Mouse (Mus musculus) heart, embryonic 15.5 days (tissue): ENCODE data around the gene Hoxa3. TPM values are rescaled to one million over a fixed set of nuclear protein-coding genes. Genes with fewer than 3 reads are reported as not detected.

Experiments used
- ATAC-seq: fragments of 200-750 bp; cut with Nextera tagmentation; replicated peaks from 2 replicates; pipeline ENCODE4 v1.8.0; 2017; ENCODE audit warnings: low read depth, moderate TSS enrichment; ENCODE audit not compliant: insufficient number of reproducible peaks, insufficient read depth, low FRiP score
- H3K27ac ChIP-seq: fragments of 300-500 bp; sonication (generic); 2 replicates; pipeline ENCODE4 v1.5.1; 2015; ENCODE audit warnings: mild to moderate bottlenecking, inconsistent platforms
- H3K27me3 ChIP-seq: fragments of 300-500 bp; sonication (generic); 2 replicates; pipeline ENCODE4 v1.6.1; 2015; ENCODE audit warnings: inconsistent platforms
- H3K36me3 ChIP-seq: fragments of 300-500 bp; sonication (generic); 2 replicates; pipeline ENCODE4 v1.6.1; 2015; ENCODE audit warnings: mild to moderate bottlenecking, inconsistent platforms
- H3K4me1 ChIP-seq: fragments of 300-500 bp; sonication (generic); replicated peaks from 2 replicates; pipeline ENCODE4 v1.6.1; 2015; ENCODE audit warnings: inconsistent platforms
- H3K4me2 ChIP-seq: fragments of 300-500 bp; sonication (generic); 2 replicates; pipeline ENCODE4 v1.6.1; 2015; ENCODE audit warnings: inconsistent platforms, mild to moderate bottlenecking, moderate library complexity
- H3K4me3 ChIP-seq: fragments of 300-500 bp; sonication (generic); 2 replicates; pipeline ENCODE4 v1.5.1; 2015; ENCODE audit warnings: mild to moderate bottlenecking, inconsistent platforms
- H3K9ac ChIP-seq: fragments of 300-500 bp; sonication (generic); 2 replicates; pipeline ENCODE4 v1.6.1; 2015; ENCODE audit warnings: mild to moderate bottlenecking, inconsistent platforms
- H3K9me3 ChIP-seq: fragments of 300-500 bp; sonication (generic); replicated peaks from 2 replicates; pipeline ENCODE4 v1.6.1; 2016; ENCODE audit warnings: inconsistent platforms
- WGBS: fragments of 180-500 bp; shearing (Covaris S2); methylation state at CpG from one replicate; pipeline ENCODE4 v1.1.7; 2015; ENCODE audit warnings: mixed read lengths; 5-methylcytosine and 5-hydroxymethylcytosine counted together
- polyA plus RNA-seq: library from polyadenylated mRNA; unstranded; fragments of >200 nt; fragmentation: Nextera tagmentation; extraction: Ambion mirVana; gene quantifications from 2 replicates; pipeline ENCODE4 v1.2.1, GENCODE M21; 2015

Gene Hoxa3
- polyA plus RNA-seq, 1 experiment from 2014 or later: 0.89 TPM

DNA sequence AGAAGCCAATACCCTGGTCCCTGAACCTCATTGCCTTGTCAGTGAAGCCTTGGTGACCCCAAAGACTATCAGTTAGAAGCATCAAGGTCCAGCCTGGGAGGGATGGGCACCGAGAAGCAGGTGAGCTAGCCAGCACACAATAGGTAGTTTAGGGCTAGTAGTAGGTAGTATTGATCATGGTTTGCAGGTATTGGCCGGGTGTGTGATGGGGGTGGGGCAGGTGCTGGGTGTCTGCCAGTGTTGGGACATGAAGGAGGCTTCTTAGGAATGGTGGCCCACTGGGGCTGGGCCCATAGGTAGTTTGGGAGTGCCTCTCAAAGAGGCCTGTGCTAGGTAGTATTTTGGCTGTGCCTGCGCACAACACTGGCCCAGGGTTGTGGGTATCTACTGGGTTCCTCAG is 1.9 kb upstream of the Hoxa3 start:
- no peak for ATAC-seq

DNA sequence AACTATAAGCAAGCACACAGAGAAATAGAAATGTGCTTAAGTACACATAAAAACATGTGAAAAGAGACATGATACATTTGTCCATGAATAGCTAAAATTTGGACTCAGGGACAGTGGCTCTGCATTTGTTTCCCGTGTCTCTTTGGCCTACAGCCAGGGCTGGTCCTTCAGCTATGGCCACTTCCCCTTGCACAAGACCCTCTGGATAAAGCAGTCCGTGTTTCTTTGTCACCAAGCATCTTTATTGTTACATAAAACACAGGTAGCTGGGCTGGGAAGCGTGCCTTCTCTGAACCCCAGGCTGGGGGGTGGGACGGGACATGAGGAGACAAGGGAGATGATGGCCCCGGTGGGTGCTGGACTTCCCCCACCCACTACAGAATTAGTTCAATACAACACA is 1.1 kb upstream of the Hoxa3 start:
- no peaks in the 10 kb centered on the region for H3K36me3 ChIP-seq
- no peak overlapping the region for H3K27ac ChIP-seq
- H3K9me3 ChIP-seq: no peaks in the 10 kb centered on the region
- peaks cover 30% of the 10 kb centered on the region for H3K4me1 ChIP-seq
- H3K27me3 ChIP-seq: peaks cover 100% of the 10 kb centered on the region
- no peak overlapping the region for H3K4me2 ChIP-seq
- H3K4me3 ChIP-seq: no peak overlapping the region
- no peak overlapping the region for H3K9ac ChIP-seq
- no peak for ATAC-seq
- 23% methylated on average over 5 of the region's 5 CpGs for WGBS

More for the DNA sequence above, 1.9 kb upstream of the Hoxa3 start:
- 34% methylated on average over 3 of the region's 3 CpGs for WGBS
- H3K4me1 ChIP-seq: peaks cover 30% of the 10 kb centered on the region
- no peak overlapping the region for H3K27ac ChIP-seq
- no peaks in the 10 kb centered on the region for H3K9me3 ChIP-seq
- H3K9ac ChIP-seq: no peak overlapping the region
- no peak overlapping the region for H3K4me2 ChIP-seq
- H3K4me3 ChIP-seq: no peak overlapping the region
- peaks cover 100% of the 10 kb centered on the region for H3K27me3 ChIP-seq
- H3K36me3 ChIP-seq: no peaks in the 10 kb centered on the region

DNA sequence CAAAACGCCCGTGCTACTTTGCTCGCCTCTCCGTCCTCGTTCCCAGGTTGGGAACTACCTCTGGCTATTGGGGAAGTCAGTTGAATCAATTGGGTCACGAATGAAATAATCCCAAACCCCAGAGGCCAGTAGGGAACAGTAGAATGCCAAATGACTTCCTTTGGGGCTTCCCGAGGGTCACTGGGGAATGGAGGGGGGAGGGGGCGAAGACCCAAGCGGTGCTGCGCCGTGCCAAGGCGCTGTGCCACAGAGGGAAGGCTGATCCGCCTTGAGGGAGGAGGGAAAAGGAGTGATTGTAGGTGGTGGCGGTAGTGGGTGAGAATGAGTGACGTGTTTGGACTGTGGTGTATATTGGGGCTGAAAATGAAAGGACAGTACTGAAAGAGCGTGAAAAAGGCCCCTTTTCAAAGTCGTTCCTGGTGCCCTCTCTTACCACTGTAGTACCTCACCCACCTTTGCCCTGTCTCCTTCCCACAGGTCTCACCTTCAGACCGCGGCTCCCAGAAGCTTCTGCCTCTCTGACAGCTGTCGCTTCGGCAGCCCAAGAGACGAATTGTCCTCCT is 499 bp downstream of the Hoxa3 start:
- Histone ChIP-seq H3K9me3 (no peaks in the 10 kb centered on the region), H3K9ac (no peak overlapping the region), H3K27ac (no peak overlapping the region), H3K4me1 (peaks cover 40% of the 10 kb centered on the region), H3K4me3 (peak overlapping the region; percentile 42), H3K27me3 (peaks cover 99% of the 10 kb centered on the region), H3K4me2 (peak overlapping the region; percentile 57), H3K36me3 (no peaks in the 10 kb centered on the region)
- WGBS: 1% methylated on average over 22 of the region's 22 CpGs
- ATAC-seq: no peak

DNA sequence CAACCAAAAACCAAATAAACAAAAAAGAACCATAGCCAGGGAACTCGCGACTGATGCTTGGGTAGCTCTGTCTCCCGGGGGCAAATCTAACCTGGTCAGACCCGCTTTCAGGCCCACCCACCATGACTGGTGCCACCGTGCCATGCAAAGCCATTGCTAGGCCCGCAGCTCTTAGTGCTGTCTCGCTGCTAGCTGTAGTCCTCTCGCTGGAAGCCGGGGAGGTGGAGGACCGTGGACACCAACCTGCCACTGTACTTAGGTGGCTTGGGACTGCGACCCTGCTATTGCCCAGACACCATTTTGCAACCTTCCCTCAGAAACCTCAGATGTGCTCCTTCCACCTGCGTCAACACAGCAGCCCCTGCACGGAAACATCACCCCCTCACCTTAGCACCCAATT is 1.2 kb downstream of the Hoxa3 start:
- peaks cover 99% of the 10 kb centered on the region for H3K27me3 ChIP-seq
- H3K4me3 ChIP-seq: peak overlapping the region; percentile 42
- no peak for ATAC-seq
- WGBS: 6% methylated on average over 13 of the region's 13 CpGs
- no peak overlapping the region for H3K9ac ChIP-seq
- H3K27ac ChIP-seq: no peak overlapping the region
- H3K36me3 ChIP-seq: no peaks in the 10 kb centered on the region
- peaks cover 35% of the 10 kb centered on the region for H3K4me1 ChIP-seq
- H3K4me2 ChIP-seq: peak overlapping the region; percentile 57
- no peaks in the 10 kb centered on the region for H3K9me3 ChIP-seq

DNA sequence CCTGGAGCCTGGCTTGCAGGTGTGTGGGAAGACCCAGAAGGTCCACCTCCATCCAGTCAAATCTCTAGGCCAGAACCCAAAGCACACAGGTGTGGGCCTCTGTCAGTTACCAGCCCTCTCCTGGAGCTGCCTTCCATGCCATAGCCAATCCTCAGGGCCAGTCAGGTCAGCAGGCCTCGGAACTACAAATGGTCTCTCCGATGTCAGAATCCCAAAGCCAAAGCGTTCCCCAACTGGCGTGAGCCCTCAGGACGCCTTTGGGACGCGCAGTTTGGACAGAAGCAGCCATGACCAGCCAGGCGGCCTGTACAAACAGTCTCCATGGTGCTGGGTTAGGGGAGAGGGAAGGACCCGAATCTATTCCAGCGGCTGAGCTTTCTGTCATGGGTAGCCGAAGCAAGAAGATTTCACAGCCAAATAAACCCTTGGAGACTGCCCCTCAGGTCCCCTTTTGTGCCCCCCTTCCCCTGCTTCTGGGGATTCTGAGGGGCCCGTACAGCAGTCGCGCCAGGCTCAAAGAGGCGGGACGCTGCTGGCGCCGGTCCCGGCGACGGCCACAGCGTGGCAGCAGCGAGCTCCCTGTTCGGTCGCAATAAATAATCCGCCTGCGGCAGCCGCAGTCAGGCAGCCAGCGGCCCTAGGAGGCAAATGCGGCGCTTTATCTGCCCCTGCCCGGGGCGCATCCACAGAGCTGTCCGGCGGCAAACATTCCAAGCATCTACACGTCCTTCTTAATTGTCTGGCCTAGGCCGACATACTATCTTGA is 1.8 kb downstream of the Hoxa3 start:
- Histone ChIP-seq H3K4me2 (peak overlapping the region; percentile 57), H3K27me3 (peaks cover 99% of the 10 kb centered on the region), H3K27ac (no peak overlapping the region), H3K9me3 (no peaks in the 10 kb centered on the region), H3K9ac (no peak overlapping the region), H3K4me1 (peaks cover 33% of the 10 kb centered on the region), H3K4me3 (peak overlapping the region; percentile 42), H3K36me3 (no peaks in the 10 kb centered on the region)
- WGBS: 2% methylated on average over 37 of the region's 37 CpGs
- peak; percentile 48; the same call in 1 of the 2 replicates for ATAC-seq

DNA sequence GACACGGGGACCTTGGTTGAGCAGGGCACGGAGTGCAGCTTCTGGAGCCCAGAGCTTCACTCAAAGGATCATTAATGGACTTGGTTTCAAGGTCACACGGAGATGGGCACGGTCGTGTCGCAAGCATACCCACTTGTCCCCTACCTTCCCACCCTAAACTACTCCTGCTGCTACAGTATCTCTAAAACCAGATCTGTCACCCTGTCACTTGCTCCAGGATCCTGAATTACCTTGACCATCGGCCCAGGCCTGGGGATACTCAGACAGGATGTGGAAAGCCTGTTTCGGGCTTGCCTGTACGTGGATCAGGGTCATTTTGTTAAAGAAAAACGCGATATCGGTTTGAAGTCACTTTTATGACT is 3.5 kb downstream of the Hoxa3 start:
- Histone ChIP-seq H3K27me3 (peaks cover 99% of the 10 kb centered on the region), H3K4me3 (no peak overlapping the region), H3K9ac (no peak overlapping the region), H3K4me2 (no peak overlapping the region), H3K27ac (no peak overlapping the region), H3K9me3 (no peaks in the 10 kb centered on the region), H3K36me3 (no peaks in the 10 kb centered on the region), H3K4me1 (peaks cover 29% of the 10 kb centered on the region)
- 20% methylated on average over 12 of the region's 12 CpGs for WGBS
- no peak for ATAC-seq

DNA sequence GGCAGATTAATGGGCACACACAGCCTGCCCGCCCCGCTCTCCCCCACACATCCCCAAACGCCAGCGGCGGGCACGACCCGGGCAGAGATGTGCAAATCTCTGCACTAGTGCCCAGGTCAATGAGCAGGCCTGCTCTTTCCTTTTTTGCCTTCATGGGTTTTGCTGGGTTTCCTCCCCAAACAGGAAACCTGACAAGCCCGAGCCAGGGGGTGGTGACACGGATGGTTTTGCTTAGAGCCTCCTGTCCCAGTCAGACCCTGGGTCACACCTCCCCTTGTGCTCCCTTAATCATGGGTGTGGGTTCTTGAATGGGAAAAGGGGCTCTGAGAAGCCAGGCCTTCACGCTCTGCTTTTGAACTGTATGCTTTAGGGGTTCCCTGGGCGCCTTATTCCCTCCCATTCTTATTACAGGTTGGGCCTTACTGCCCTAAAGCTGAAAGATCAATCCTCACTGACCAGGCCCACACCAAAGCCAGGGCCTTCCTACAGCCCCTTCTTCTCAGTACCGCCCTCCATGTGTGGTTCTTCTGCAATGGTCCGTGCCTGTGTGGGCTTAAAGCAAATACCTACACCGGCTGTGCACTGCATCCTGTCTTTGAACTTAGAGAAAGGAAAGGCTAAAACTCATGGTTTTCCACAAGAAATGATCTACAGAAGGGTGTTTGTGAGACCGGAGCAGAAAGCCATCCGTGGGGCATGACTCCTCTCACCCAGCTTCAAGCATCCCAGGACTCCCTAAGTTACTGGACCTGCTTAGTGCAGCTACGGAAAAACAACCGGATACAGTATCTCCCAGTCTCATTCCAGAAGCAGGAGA is 4.1 kb downstream of the Hoxa3 start:
- 14% methylated on average over 18 of the region's 18 CpGs for WGBS
- no peak overlapping the region for H3K9ac ChIP-seq
- peaks cover 35% of the 10 kb centered on the region for H3K4me1 ChIP-seq
- H3K27me3 ChIP-seq: peaks cover 99% of the 10 kb centered on the region
- no peaks in the 10 kb centered on the region for H3K9me3 ChIP-seq
- H3K36me3 ChIP-seq: no peaks in the 10 kb centered on the region
- peak overlapping the region; percentile 49 for H3K4me2 ChIP-seq
- ATAC-seq: no peak
- no peak overlapping the region for H3K27ac ChIP-seq
- H3K4me3 ChIP-seq: peak overlapping the region; percentile 33

DNA sequence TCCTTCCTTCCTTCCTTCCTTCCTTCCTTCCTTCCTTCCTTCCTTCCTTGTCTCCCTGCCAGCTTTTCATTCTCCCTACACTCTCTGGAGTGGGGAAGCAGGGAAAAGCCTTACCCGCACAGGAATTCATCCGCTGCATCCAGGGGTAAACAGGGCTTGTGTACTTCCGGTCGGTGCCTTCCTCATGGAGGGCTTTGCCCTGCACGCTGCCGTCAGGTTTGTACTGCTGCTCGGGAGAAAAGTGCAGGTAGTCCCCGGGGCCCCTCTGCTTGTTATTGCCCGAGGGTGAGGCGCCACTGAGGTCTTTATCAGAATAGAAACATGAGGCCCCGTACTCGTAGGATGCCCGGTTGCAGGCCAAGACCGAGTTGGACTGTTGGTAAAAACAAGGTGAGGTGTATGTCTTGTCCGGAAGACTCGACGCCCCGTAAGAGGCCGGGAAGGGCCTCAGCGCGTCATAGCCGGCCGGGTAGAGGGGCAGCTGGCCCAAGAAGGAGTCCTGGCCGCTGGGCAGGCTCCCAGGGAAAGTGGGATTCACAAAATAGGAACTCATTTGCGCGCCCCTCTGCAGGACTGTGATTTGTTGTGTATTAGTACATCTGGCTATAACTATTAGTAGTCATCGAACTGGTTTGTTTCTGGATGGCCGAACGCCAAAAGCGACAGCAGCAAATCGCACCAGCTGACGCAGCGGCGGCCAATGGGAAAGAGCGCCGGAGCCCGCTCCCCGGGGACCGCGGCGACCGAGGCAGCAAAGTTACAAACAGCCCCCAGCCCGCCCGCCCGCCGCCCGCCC is 4.9 kb downstream of the Hoxa3 start, which contains the start of gene Hoxa6:
Hoxa6 (minus strand) TSS at position 651 of the 796 bp plus-strand sequence.
- no peak within 1 kb of the TSS for H3K9ac ChIP-seq
- no peaks in the 10 kb centered on the region for H3K9me3 ChIP-seq

DNA sequence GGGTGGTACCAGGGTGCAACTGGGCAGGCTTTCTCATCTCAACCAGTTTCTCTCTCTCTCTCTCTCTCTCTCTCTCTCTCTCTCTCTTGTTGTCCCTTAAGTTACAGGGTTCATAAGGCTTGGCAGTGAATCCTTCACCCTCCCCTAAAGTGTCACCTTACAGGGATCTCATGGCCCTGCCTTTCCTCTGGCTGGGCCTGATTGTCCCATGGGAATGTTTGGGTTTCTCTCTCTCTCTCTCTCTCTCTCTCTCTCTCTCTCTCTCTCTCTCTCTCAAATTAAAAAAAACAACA is 5.5 kb downstream of the Hoxa3 start:
- Histone ChIP-seq H3K9ac (no peak overlapping the region), H3K27ac (no peak overlapping the region), H3K36me3 (no peaks in the 10 kb centered on the region), H3K4me1 (peaks cover 36% of the 10 kb centered on the region), H3K9me3 (no peaks in the 10 kb centered on the region), H3K4me3 (no peak overlapping the region), H3K27me3 (peaks cover 99% of the 10 kb centered on the region), H3K4me2 (no peak overlapping the region)
- no peak for ATAC-seq

More for the DNA sequence above, 4.9 kb downstream of the Hoxa3 start, which contains the start of gene Hoxa6:
- Histone ChIP-seq H3K4me3 (peak within 1 kb of the TSS; percentile 33), H3K27ac (no peak within 1 kb of the TSS), H3K4me2 (peak within 1 kb of the TSS; percentile 49), H3K4me1 (peaks cover 43% of the 10 kb centered on the region), H3K36me3 (no peaks in the 10 kb centered on the region), H3K27me3 (peaks cover 99% of the 10 kb centered on the region)
- WGBS: 4% methylated on average over 44 of the region's 47 CpGs
- ATAC-seq: no peak

DNA sequence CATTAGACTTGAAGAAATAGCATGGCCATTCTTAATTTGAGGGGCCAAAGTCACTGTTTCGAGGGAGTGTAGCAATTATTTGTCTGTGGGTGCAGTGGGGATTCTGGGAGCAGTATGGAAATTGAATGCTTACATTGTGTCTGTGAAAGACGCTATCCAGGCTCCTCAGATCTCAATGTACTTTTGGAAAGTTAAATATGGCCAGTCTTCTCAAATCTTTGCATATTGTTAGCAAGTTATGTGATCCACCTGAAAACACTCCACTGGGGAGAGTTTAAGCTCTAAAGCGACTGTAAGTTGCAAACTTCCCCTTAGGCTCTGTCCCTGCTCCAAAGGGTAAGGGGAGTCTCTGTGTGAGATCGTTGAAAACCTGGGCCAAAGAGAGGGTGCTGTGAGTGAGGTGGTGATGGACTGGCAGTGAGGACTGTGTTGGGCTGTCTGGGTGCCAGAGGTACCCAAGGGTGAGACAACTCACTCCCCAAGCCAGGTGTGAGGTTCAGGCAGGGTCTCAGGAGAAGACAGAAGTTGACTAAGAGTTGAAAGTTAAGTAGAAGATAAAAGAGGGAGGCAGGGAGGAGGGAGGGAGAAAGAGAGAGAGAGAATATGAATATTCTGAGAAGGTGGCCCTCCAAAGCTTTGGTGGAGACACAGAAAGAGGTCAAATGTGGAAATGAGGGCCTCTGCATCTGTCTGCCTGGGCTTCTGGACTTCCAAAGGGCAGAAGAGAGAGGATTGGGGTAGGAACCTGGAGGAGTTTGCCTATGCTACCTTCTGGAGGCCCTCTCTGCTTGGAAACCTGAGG is 6.1 kb downstream of the Hoxa3 start:
- no peak overlapping the region for H3K9ac ChIP-seq

More for the DNA sequence above, 6.1 kb downstream of the Hoxa3 start:
- ATAC-seq: no peak
- H3K27ac ChIP-seq: no peak overlapping the region
- no peaks in the 10 kb centered on the region for H3K36me3 ChIP-seq
- H3K4me1 ChIP-seq: peaks cover 33% of the 10 kb centered on the region
- no peak overlapping the region for H3K4me2 ChIP-seq
- no peak overlapping the region for H3K4me3 ChIP-seq
- H3K27me3 ChIP-seq: peaks cover 98% of the 10 kb centered on the region
- WGBS: 21% methylated on average over 4 of the region's 4 CpGs
- H3K9me3 ChIP-seq: no peaks in the 10 kb centered on the region
